Mouse (Mus musculus): Measurements from ENCODE around the gene Adamtsl2. TPM values are rescaled to one million over a fixed set of nuclear protein-coding genes. Genes with fewer than 3 reads are reported as not detected.

Gene Adamtsl2
- polyA plus RNA-seq, 2 experiments: 9.3 to 16.1 TPM

- no peaks in the 10 kb centered on the region for H3K4me1 ChIP-seq (ENCODE audit: control insufficient read depth, insufficient read depth, low read length)
- ATAC-seq (ENCODE audit: low FRiP score, low read depth) (no peak), DNase-seq (ENCODE audit: low spot score) (no peak)
- no peak overlapping the region for H3K4me3 ChIP-seq (replicated peaks; ENCODE audit: low read length)
- 70% methylated on average over 8 of the region's 8 CpGs for WGBS
- H3K9me3 ChIP-seq (ENCODE audit: control insufficient read depth, low read length): no peaks in the 10 kb centered on the region
- no peak overlapping the region for H3K27ac ChIP-seq (replicated peaks; ENCODE audit: low read depth, low read length)
- no peak overlapping the region for H3K9ac ChIP-seq (ENCODE audit: low read depth, low read length, severe bottlenecking)
- H3K27me3 ChIP-seq (ENCODE audit: control insufficient read depth, insufficient read depth, low read length): no peaks in the 10 kb centered on the region
- TF ChIP-seq POLR2A (IDR thresholded peaks at IDR 0.05; ENCODE audit: borderline replicate concordance, extremely low read depth, insufficient read depth, insufficient read length): no peak
- no peak overlapping the region for H3K4me2 ChIP-seq (replicated peaks; ENCODE audit: low read depth, low read length, severe bottlenecking)
- H3K36me3 ChIP-seq (ENCODE audit: control insufficient read depth, insufficient read depth, low read length): no peaks in the 10 kb centered on the region
Measured at GRCm38 (mm10) chr2:27042131-27042844, 36.9 kb upstream of the Adamtsl2 start.

DNA sequence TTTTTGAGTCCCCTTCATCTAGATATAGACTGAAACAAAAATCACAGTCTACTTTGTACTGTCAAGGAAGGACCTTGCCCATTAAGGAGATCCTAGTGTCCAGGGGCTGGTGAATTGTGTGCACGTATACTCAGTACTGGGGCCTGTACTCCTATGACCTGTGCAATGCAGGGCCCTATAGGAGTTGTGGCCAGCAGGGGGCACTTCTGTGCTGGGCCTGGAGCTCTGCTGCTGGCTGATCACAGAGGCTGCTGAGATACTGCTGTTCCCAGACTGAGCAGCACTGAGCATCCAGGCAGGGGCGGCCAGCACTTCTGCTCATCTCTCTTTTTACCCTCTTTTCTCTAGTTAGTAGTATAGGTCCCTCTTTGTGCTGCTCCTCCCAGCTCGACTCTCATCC is 35.7 kb upstream of the Adamtsl2 start:
- Histone ChIP-seq H3K4me3 (replicated peaks; ENCODE audit: low read length) (no peak overlapping the region), H3K36me3 (ENCODE audit: control insufficient read depth, insufficient read depth, low read length) (no peaks in the 10 kb centered on the region), H3K27me3 (ENCODE audit: control insufficient read depth, insufficient read depth, low read length) (no peaks in the 10 kb centered on the region), H3K4me2 (replicated peaks; ENCODE audit: low read depth, low read length, severe bottlenecking) (no peak overlapping the region), H3K9ac (ENCODE audit: low read depth, low read length, severe bottlenecking) (no peak overlapping the region), H3K4me1 (ENCODE audit: control insufficient read depth, insufficient read depth, low read length) (no peaks in the 10 kb centered on the region), H3K9me3 (ENCODE audit: control insufficient read depth, low read length) (no peaks in the 10 kb centered on the region), H3K27ac (replicated peaks; ENCODE audit: low read depth, low read length) (no peak overlapping the region)
- WGBS: 21% methylated on average over 3 of the region's 3 CpGs
- ATAC-seq (ENCODE audit: low FRiP score, low read depth) (peak; percentile 88), DNase-seq (ENCODE audit: low spot score) (peak; percentile 88)
- no peak for TF ChIP-seq POLR2A (IDR thresholded peaks at IDR 0.05; ENCODE audit: borderline replicate concordance, extremely low read depth, insufficient read depth, insufficient read length)

- Histone ChIP-seq H3K4me2 (replicated peaks; ENCODE audit: low read depth, low read length, severe bottlenecking) (no peak overlapping the region), H3K4me1 (ENCODE audit: control insufficient read depth, insufficient read depth, low read length) (no peaks in the 10 kb centered on the region), H3K27ac (replicated peaks; ENCODE audit: low read depth, low read length) (no peak overlapping the region), H3K9ac (ENCODE audit: low read depth, low read length, severe bottlenecking) (no peak overlapping the region), H3K4me3 (replicated peaks; ENCODE audit: low read length) (no peak overlapping the region), H3K36me3 (ENCODE audit: control insufficient read depth, insufficient read depth, low read length) (no peaks in the 10 kb centered on the region), H3K9me3 (ENCODE audit: control insufficient read depth, low read length) (no peaks in the 10 kb centered on the region), H3K27me3 (ENCODE audit: control insufficient read depth, insufficient read depth, low read length) (no peaks in the 10 kb centered on the region)
- 68% methylated on average over 4 of the region's 4 CpGs for WGBS
- TF ChIP-seq POLR2A (IDR thresholded peaks at IDR 0.05; ENCODE audit: borderline replicate concordance, extremely low read depth, insufficient read depth, insufficient read length): no peak
- no peak for DNase-seq (ENCODE audit: low spot score)
- no peak for ATAC-seq (ENCODE audit: low FRiP score, low read depth)
Measured at GRCm38 (mm10) chr2:27044166-27044565, 35.0 kb upstream of the Adamtsl2 start.

DNA sequence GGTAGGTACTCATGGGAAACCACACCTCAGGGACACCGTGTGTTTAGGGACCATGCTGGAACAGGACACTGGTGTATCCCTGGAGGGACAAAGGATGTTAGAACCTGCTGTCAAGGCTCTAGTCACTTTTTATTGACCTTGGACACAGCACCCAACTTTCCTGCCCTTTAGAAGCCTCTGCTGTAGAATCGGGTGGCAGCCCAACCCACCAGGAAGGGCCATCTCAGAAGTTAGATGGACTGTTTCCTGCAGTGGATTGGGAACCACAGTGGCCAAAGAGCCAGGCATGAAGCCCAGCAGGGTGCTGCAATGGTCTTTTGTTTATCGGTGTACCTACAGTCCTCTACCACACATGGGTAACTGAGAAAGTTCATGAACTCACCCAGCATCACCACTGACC is 34.5 kb upstream of the Adamtsl2 start:
- Histone ChIP-seq H3K4me2 (replicated peaks; ENCODE audit: low read depth, low read length, severe bottlenecking) (no peak overlapping the region), H3K9ac (ENCODE audit: low read depth, low read length, severe bottlenecking) (no peak overlapping the region), H3K27ac (replicated peaks; ENCODE audit: low read depth, low read length) (no peak overlapping the region), H3K27me3 (ENCODE audit: control insufficient read depth, insufficient read depth, low read length) (no peaks in the 10 kb centered on the region), H3K36me3 (ENCODE audit: control insufficient read depth, insufficient read depth, low read length) (no peaks in the 10 kb centered on the region), H3K4me3 (replicated peaks; ENCODE audit: low read length) (no peak overlapping the region), H3K4me1 (ENCODE audit: control insufficient read depth, insufficient read depth, low read length) (no peaks in the 10 kb centered on the region), H3K9me3 (ENCODE audit: control insufficient read depth, low read length) (no peaks in the 10 kb centered on the region)
- WGBS: 77% methylated on average over 3 of the region's 3 CpGs
- ATAC-seq (ENCODE audit: low FRiP score, low read depth) (no peak), DNase-seq (ENCODE audit: low spot score) (no peak)
- TF ChIP-seq POLR2A (IDR thresholded peaks at IDR 0.05; ENCODE audit: borderline replicate concordance, extremely low read depth, insufficient read depth, insufficient read length): no peak

GRCm38 (mm10) chr2:27045979-27046770 is 33.0 kb upstream of the Adamtsl2 start:
- H3K4me1 ChIP-seq (ENCODE audit: control insufficient read depth, insufficient read depth, low read length): no peaks in the 10 kb centered on the region
- ATAC-seq (ENCODE audit: low FRiP score, low read depth) (no peak), DNase-seq (ENCODE audit: low spot score) (no peak)
- no peak overlapping the region for H3K4me3 ChIP-seq (replicated peaks; ENCODE audit: low read length)
- H3K4me2 ChIP-seq (replicated peaks; ENCODE audit: low read depth, low read length, severe bottlenecking): no peak overlapping the region
- TF ChIP-seq POLR2A (IDR thresholded peaks at IDR 0.05; ENCODE audit: borderline replicate concordance, extremely low read depth, insufficient read depth, insufficient read length): no peak
- no peak overlapping the region for H3K27ac ChIP-seq (replicated peaks; ENCODE audit: low read depth, low read length)
- no peak overlapping the region for H3K9ac ChIP-seq (ENCODE audit: low read depth, low read length, severe bottlenecking)
- WGBS: 71% methylated on average over 8 of the region's 8 CpGs
- H3K27me3 ChIP-seq (ENCODE audit: control insufficient read depth, insufficient read depth, low read length): no peaks in the 10 kb centered on the region
- no peaks in the 10 kb centered on the region for H3K9me3 ChIP-seq (ENCODE audit: control insufficient read depth, low read length)
- H3K36me3 ChIP-seq (ENCODE audit: control insufficient read depth, insufficient read depth, low read length): no peaks in the 10 kb centered on the region

Measured in limb, embryonic 14.5 days (tissue).